Mouse (Mus musculus) cerebellum, postnatal 25 days (tissue): ENCODE data around the gene Cdkn3.
"Not testable (repeated sequence)": the region's sequence is repeated elsewhere in the genome, so short reads cannot be mapped to it uniquely, and the experiment has no call there.

Experiments
- DNase-seq, 2 experiments: peaks; one replicate each; pipeline ENCODE4 v3.0.0; 2021; ENCODE audit warnings: mixed read lengths in 2 of 2

Gene Cdkn3

DNA sequence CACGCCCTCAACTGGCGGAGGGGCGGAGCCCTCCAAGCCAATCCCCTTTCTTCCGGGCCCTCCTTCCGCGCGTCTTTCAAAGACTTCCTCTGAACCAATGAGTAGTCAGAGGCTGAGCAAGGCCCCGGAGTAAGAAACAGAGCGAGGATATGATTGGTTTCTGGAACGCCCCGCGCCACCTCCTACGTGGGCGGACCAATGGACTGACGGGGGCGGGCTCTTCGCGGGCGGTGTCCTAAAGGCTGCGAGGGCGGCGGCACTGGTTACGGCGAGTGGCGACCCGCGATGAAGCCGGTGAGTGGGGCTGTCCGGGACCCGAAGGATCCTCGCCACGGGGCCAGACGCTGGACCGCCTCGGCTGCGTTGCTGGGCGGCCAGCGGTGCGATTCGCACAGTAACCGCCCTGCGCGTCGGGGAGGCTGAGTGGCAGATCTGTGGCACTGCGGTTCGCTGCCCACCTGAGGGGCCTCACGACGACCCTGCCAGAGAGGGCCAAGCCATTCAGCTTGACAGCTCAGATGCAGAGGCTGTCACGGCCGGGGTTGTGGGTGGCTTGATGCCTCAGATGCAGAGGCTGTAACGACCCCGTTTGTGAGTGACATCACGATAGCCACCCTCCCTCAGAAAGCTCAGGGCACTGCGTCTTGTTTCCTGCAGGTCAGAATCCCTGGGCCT, at the start of gene Cdkn3:
Gene Cdkn3 (plus strand): TSS at position 187 of the 675 bp plus-strand sequence.
- peak; percentile 78 to 86 for DNase-seq

DNA sequence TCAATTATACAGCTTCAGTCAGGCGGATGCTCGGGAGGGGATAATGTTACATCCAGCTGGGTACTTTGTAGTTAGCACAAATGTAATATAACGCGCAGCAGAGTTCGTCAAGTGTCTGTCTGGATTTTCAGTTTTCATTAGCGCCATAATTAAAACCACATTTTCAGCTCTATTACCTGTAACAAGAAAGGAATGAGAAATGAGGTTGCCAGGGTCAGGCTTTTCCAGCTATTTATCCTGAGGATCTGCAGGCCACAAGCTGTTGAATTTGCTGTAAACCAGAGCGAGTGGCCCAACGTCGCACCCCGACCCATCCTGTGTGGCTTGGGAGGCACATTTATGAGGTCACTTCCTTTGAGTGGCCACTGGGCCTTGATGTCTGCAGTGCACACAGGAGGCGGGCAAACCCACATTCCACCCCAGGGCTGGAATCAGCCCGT, 41.8 kb upstream of the Cdkn3 start:
- no peak for DNase-seq

DNA sequence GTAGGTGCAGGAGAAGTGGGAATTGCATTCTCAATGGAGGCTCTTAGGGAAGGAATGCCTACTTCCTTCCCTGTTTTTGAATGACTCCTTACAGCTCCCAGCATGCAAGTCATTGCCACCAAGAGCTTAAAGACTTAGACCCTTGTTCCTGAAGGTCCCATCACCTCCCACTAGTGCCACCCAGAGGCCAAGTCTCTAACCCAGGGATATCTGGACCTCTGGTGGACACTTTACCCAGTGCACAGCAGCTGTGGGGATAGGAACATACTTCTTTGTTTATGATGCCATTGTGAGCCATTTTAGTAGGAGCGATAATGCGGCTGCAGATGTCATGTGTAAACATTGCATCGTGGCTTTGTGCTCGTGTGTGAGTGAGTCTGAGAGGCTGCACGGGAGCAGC, 38.3 kb upstream of the Cdkn3 start:
- peak in 1 of 2 experiments; percentile 7 for DNase-seq

DNA sequence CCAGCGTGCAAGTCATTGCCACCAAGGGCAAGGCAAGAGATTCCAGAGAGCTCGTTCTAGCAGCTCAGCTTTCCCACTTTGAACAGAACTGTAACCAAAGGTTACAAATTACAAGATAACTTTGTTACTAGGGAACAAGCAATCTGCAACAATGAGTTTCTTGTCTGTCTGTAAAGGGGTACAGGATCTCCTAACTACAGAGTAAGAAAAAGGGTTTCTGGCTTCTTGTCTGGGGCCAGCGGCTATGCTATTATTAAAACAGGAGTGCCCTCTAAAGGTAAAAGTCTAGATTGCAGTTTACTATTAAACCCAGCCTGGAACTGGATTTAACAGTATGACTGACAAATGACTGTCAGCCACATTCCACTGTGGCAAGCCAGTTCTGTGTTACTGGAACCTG, 36.5 kb upstream of the Cdkn3 start:
- peak in 1 of 2 experiments; percentile 15 for DNase-seq

DNA sequence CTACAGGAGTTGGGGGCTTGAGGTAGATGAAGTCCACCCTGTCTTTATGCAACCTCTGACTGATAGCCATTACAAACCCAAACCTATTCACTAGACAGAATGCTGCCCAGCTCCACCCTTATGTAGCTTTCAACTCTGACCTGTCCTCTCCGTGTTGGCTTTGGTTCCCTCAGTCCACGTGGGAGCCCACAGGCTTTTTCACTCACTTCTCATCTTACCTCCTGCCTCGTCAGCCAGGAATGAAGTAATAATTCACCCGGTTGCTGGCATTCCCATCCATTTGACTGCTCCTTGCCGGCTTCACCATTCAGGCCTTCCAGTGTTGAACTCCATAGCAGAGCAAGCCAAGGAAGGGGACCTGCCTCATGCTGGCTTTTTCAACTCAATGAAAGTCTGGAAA, 35.4 kb upstream of the Cdkn3 start:
- DNase-seq: no peak

DNA sequence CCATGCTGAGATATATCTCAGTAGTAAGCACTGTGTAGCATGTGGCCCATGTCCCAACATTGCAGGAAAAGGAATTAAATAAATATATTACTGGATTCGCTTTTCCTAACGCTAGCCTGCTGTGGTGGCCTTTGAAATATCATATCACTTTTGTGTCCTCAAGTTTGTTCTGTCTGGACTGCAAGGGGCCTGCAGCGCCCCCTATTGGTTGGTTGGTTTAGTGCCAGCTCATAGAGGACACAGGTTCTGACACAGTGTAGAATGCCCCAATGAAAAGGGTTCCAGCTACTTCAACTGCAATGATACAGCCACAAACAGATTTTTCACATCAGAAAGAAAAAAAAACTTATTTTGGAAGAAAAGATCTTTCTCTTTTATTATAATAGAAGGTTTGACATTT, 34.6 kb upstream of the Cdkn3 start:
- peak in 1 of 2 experiments; percentile 38 for DNase-seq

DNA sequence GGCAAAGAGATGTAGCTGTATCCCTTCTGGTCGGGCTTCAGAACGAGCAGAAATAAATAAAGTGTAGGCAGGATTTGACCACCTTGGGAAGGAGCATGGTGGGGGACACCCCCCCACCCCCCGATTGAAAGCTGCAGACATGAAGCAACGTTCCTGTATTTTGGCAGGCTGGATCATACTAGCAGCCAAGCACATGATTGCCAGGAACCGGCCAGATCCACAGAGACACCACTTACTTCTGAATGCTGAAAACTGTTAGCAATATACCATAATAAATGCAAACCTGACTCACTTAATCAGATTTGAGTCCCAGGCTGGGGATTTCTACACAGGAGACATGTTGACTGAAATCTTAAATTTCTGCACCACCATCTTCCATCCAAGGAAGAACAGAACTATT, 26.1 kb upstream of the Cdkn3 start:
- DNase-seq: no peak

DNA sequence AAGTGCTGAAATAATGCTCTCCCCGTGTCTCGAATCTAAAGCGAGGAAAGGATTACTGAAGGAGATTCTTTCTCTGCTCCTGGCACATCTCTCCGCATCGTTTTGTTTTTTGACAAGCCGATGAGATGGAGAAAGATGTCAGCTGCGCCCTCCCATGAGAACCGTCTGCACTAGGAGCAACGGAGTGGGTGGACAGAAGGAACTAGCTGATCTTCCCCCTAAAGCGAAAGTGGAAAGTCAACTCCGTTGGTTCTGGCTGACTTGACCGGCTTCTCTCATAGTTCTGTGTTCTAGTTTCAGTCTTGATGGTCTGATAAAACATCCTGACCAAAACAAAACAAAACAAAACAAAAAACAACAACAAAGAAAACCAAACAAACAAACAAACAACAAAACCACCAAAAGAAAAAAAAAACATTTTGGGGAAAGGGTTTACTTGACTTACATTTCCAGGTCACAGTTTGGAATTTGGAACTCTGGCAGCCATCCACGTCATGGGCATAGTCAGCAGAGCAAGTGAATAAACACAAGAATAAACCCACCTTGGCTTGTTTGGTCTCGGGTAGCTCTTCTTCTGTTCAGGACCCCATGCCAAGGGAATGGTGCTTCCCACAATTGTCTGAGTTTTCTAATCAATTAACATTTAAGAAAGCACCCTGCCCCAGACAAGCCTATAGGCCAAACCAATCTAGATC, 25.4 kb upstream of the Cdkn3 start:
- no peak for DNase-seq

DNA sequence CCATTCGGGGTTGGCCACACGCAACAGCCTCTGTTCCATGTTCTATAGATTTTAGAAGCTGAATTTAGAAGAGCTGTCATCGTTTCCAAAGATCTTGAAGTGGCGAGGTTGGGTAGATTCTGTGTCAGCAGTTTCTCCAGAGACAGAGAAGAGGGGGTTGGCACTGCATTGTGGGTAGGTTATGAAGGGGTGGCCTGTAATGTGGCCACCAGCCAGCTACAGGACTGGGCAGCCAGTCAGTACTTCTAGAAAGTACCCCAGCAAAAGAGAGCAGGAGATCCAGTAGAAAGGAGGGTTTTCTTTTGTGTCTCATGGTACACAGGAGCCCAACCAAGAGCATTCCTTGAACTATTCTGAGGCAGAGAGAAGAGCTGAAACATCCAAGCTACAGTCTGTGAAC, 24.0 kb upstream of the Cdkn3 start:
- no peak for DNase-seq

DNA sequence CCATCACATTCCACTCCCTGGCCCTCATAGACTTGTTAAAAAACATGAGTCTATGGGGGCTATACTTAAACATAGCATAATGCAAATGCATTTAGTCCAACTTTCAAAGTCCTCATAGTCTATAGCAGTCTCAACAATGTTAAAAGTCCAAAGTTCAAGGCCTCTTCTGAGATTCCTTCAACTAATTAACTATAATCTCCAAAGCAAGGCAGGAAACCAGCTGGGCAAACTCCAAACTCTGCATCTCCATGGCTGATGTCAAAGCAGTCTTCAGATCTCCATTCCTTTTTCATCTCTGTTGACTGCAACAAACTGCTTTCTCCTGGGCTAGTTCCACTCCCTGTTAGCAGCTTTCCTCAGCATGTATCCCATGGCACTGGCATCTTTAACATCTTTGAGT, 23.0 kb upstream of the Cdkn3 start:
- DNase-seq: not testable (repeated sequence)

DNA sequence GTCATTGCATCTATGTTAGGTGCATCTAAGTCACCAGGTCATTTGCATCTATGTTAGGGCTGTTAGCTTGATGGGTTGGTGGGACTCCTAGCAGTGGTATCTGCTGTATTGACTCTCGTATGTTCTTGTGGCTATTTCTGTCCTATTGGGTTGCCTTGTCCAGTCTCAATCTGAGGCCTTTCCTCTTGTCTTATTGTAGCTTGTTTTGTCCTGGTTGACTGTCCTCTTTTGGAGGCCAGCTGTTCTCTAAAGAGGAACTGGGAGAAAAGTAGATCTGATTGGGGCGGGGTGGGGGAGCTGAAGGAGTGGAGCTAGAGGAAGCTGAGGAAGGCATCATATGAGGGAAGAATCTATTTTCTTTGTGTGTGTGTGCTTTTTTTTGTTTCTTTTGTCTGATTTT, 17.7 kb upstream of the Cdkn3 start:
- no peak for DNase-seq

DNA sequence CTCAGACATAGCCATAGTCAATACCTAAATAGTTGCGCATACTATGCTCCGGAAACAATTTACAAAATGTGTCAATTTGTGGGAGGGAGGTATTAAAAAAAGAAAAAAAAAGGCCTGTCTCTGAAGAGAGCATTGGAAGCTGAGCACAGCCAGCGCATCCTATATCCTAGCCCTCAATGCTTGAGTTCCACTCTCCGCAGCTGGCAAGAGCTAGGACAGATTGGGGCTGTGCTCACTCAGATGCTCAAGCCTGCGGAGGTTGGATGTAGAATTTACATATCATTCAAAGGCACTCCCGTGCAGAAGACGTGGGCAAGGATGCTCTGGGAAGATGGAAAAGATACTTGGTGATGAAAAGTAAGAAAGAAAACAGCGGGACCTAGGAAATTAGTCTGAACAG, 14.9 kb upstream of the Cdkn3 start:
- DNase-seq: no peak

DNA sequence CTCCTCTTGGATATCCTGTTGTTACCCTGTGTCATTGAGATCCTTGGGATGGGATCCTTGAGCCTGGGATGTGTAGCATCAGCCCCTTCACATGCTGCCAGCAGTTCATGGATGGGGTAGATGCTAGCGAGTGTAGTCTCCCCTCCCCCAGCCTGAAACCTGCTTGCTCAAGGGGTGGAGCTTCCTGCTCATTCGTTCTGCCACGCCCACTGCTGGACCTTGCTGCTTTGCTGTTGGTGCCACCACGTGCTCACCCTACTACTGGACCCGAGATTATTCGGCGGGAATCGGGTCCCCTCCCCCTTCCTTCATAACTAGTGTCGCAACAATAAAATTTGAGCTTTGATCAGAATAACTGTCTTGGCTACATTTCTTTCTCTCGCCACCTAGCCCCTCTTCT, 6.0 kb upstream of the Cdkn3 start:
- not testable (repeated sequence) for DNase-seq

DNA sequence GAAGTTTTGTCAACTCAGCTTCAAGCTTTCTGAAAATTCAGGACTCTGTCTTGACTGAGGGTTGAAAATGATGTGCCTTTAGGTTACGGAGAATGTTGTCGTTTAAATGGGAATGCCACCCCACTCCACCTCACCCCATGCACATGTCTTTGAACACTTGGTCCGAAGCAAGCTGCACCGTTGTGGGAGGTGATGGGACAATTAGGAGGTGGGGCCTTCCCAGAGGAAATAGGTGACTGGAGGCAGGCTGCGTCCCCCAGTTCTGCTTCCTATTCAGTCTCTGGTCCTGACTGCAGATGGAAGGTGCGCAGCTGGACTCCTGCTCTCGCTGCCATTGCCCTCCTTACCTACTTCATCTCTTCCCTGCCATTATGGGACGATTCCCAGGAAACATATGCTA, 4.5 kb upstream of the Cdkn3 start:
- DNase-seq: no peak

DNA sequence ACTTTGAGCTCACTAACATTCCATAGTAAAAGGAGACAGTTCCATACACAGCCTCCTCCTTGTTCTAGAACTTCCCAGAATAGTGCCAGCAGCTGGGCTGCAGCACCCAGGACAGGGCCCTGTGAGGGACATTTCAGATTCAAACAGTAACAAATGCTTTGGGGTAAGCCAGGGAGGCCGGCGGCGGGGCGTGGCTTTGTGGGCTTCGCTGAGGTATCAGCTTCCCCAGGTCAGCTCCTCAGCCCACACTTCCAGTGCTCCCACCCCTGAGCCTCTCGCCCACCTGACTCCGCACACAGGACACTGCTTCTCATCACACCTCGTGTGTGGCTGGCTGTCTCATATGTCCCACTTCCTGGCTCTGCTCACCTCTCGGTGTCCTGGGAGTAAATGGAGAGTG, 2.6 kb upstream of the Cdkn3 start:
- no peak for DNase-seq

DNA sequence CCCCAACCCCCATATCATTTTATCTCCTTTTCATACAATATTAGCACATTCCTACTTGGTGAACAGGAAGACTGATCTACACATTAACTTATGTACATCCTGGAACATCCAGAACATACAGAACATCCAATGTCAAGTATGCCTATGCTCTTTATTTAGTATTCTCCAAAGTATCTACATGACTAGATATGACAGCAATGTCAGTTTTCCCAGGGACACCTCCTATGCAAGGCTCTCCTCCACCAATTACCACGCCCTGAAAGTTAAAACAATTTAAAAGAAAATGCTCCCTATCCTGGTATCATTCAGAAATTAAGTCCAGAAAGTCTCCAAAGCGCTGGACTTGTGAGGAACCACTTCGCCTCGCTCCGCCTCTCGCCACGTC, 379 bp upstream of the Cdkn3 start:
- DNase-seq: no peak

DNA sequence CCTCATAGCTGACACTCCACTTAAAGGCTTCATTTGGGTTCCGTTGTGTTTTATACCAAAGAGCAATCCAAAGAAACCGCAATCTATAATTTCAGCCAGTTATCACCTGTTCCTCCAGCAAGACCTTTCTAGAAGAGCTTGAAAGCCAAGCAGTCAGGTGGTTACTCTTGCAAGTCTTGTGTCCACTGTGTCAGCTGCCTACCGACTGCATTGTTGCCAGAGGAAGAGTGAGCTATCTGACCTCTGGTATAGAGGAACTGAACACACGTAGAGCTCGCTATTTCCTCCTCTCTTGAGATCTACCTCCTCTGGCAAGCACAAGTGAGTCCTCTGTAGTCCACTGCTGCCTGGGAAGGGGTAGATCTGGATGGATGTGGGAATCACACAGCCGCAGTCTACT, 845 bp downstream of the Cdkn3 start:
- no peak for DNase-seq

DNA sequence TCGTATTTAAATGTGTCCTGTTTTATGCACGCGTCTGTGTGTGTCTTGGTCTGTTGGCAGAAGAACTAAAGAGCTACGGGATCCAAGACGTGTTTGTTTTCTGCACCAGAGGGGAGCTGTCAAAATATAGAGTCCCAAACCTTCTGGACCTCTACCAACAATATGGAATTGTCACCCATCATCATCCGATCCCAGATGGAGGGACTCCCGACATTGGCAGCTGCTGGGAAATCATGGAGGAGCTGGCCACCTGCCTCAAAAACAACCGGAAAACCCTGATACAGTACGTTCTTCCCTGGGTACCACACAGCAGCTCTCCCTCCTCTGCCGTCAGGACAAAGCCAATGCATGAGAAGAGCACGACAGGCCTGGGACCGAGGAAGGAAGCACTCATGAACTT, 6.8 kb downstream of the Cdkn3 start:
- DNase-seq: peak; percentile 40 to 43

DNA sequence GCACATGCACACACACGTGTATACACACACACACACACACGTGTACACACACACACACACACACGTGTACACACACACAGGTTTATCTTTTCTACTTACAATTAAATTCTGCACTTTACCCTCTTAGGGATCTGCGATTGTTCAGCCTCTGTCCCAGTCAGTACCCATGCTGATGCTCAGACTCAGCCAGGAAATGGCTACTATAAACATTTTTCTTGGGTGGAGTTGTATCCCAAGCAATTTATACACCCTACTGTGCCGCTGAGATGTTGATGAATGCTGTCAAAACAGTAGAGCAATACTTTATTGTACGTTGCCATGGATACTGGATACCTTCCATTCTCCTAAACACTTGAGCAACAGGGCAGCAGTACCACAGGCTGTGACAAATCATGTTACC, 9.7 kb downstream of the Cdkn3 start:
- DNase-seq: no peak

DNA sequence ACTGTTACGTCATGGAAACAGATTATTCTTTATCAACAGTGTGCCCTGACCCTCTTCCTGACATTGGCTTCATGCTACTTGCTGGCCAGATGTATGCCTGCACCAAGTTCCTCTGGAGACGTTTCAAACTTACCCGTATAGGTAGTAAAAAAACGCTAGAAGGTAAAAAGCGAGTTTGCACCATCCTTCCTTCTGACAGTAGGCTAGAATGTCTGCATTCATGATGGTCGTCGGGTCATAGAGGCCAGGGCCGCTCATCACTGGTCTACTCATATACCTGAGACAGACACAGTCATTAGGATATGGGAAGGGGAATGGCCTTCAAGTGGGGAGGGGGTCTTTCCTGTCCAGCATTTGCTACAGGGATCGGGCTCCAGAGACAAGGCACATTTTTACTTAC, 18.4 kb downstream of the Cdkn3 start:
- no peak for DNase-seq

DNA sequence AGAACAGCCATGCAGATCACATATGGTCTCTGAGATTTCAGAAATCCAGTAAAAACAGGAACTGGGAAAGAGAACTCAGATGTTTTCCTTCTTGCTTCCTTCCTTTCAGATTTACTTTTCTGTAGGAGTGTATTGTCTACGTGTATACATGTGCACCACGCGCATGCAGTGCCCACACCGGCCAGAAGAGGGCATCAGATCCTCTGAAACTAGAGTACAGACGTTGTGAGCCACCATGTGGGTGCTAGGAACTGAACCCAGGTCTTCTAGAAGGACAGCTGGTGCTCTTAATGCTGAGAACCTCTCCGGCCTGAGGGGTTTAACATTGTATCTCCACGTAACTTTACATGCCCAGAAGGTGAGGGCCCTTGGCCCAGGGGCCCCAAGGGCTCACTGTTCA, 18.9 kb downstream of the Cdkn3 start:
- peak in 1 of 2 experiments; percentile 26 for DNase-seq

DNA sequence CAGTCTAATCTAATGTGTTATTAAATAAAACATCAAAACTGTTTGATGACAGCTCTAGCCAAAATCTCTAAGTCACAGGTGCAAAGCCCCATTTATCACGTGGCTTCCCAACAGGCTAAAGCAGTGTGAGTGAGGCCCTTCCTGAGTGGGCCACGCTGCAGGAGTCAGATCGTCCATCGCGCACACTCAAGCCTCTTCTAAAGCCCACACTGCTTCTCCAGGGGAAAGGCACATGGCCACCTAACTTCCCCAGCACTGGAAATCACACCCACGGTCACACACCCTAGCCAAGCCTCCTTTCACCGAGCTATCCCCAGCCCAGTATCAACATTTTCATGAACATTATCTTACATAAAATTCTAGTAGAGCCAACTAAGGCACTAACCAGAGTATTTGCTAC, 20.7 kb downstream of the Cdkn3 start:
- no peak for DNase-seq

DNA sequence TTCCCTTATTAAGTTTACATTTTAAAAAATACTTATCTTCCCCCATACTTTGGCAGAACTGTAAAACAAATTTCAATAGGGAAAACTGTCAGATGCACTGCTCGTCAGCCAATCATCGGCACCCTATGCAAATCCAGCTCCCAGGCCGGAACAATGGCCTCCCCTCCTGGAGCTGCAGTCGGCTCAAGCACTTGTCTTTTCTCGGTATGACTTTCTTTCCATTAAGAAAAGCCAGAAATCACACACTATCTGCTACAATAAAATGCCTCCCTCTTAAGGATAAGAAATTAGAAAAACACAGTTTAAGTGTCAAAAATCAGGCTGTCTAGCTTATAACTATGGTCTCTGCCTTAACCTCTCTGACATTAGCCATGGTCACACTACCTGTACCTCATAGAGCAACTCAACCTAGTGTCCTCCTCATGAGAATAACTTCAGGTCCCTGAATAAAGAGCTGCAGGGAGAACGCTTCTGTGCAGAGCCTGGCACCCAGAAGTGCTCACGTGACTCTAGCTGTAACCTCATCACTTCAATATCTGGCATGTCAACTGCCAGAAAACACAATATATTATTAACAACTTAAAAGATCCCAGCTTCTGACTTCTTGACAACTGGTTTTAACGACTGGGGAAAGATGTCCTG, 22.0 kb downstream of the Cdkn3 start:
- no peak for DNase-seq

DNA sequence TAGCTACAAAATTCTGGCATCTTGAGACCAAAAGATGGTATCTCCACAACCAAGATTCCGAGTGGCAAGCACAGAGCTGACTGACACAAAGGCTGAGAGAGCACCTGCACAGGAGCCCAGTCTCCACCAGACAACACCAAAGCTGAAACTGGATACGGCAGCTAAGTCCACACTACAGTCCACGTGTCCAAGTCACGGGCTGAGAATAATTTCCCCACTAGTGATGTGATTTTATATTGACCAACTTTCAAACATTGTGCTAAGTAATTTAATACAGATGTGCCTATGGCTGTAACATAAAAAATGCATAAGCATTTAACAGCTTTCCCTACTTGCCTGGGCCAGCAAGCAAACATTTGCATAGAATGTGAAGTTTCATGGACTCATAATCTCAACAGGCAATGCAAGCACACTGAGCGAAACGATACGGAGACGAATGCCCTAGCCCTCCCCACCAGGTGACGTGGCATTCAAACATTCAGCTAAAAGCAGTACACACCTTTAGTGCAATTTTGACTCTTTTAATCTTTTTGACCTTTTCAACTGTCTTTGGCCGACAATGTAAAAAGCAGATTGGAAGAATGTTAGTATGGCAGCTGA, 23.1 kb downstream of the Cdkn3 start:
- DNase-seq: no peak
